Mouse (Mus musculus) G1E (cell line): ENCODE data around the gene Sytl3. TPM values are rescaled to one million over a fixed set of nuclear protein-coding genes. Genes with fewer than 3 reads are reported as not detected.

Experiments used
- ATAC-seq: 2 replicates; pipeline ENCODE4 v1.8.0; 2016; ENCODE audit warnings: mild to moderate bottlenecking; ENCODE audit not compliant: insufficient number of reproducible peaks, poor library complexity, low FRiP score, severe bottlenecking; ENCODE audit errors: extremely low read depth
- DNase-seq: peaks from one replicate; pipeline ENCODE4 v3.0.0; 2012; ENCODE audit warnings: low spot score
- H3K27me3 ChIP-seq: 2 replicates; pipeline ENCODE4 v1.6.1; 2012; ENCODE audit warnings: mild to moderate bottlenecking, low read length, inconsistent platforms; ENCODE audit not compliant: insufficient read depth
- H3K36me3 ChIP-seq: replicated peaks from 2 replicates; pipeline ENCODE3; 2012; ENCODE audit warnings: mild to moderate bottlenecking, inconsistent platforms
- H3K4me1 ChIP-seq: 2 replicates; pipeline ENCODE4 v1.6.1; 2012; ENCODE audit warnings: low read depth, low read length, inconsistent platforms, mixed read lengths; ENCODE audit not compliant: insufficient read depth
- H3K4me3 ChIP-seq: 2 replicates; pipeline ENCODE4 v1.5.1; 2012; ENCODE audit warnings: low read depth, mild to moderate bottlenecking, inconsistent platforms, low read length, moderate library complexity, mixed read lengths
- H3K9me3 ChIP-seq: replicated peaks from 2 replicates; pipeline ENCODE4 v1.6.1; 2012; ENCODE audit warnings: inconsistent platforms
- CTCF ChIP-seq: IDR thresholded peaks from 2 replicates; pipeline ENCODE4 v1.5.1; 2012; ENCODE audit warnings: low read depth, low read length, inconsistent platforms, mixed read lengths
- GATA1 ChIP-seq: IDR thresholded peaks from 2 replicates; pipeline ENCODE4 v1.6.1; 2012; ENCODE audit warnings: borderline replicate concordance, low read length, inconsistent platforms, mixed read lengths
- GATA2 ChIP-seq: IDR thresholded peaks from 2 replicates; pipeline ENCODE4 v1.6.1; 2012; ENCODE audit warnings: low read depth, low read length, inconsistent platforms, borderline replicate concordance
- POLR2AphosphoS5 ChIP-seq: IDR thresholded peaks from 2 replicates; pipeline ENCODE4 v1.6.1; 2012; ENCODE audit warnings: low read depth, low read length, inconsistent platforms; ENCODE audit not compliant: insufficient replicate concordance
- TAL1 ChIP-seq: conservative IDR thresholded peaks from 2 replicates; pipeline ENCODE4 v1.6.1; 2012; ENCODE audit warnings: low read depth, low read length, inconsistent platforms, mixed read lengths
- polyA plus RNA-seq: library from polyadenylated mRNA; stranded (reverse); fragments of >175 nt; gene quantifications from 2 replicates; pipeline ENCODE4 v1.2.3, GENCODE M21; 2012
- total RNA-seq, 2 experiments: library from RNA; stranded (forward) in 1 of 2; stranded (reverse) in 1 of 2; fragments of 200-1000 nt in 1 of 2; fragments of >200 nt in 1 of 2; fragmentation: Nextera tagmentation in 1 of 2; gene quantifications; 2 replicates each; pipeline ENCODE4 v1.2.3; 2014 to 2017

The Sytl3 gene
- total and polyA plus RNA-seq, 3 experiments, result 1.3 TPM; not detected in 2

GRCm38 (mm10) chr17:6733322-6733875 is 74.5 kb downstream of the Sytl3 start:
- peaks cover 11% of the 10 kb centered on the region; the same call in 1 of the 2 replicates for H3K27me3 ChIP-seq
- TF ChIP-seq GATA2 (no peak), CTCF (no peak), GATA1 (no peak), TAL1 (no peak), POLR2AphosphoS5 (no peak)
- peaks cover 19% of the 10 kb centered on the region for H3K4me1 ChIP-seq
- no peak for ATAC-seq
- H3K4me3 ChIP-seq, result no peak overlapping the region
- no peaks in the 10 kb centered on the region for H3K9me3 ChIP-seq
- H3K36me3 ChIP-seq, result peaks cover 24% of the 10 kb centered on the region
- DNase-seq, result no peak

GRCm38 (mm10) chr17:6734746-6735441 is 76.0 kb downstream of the Sytl3 start:
- ATAC-seq (no peak), DNase-seq (no peak)
- H3K4me1 ChIP-seq, result peaks cover 17% of the 10 kb centered on the region
- H3K9me3 ChIP-seq, result no peaks in the 10 kb centered on the region
- H3K27me3 ChIP-seq, result peaks cover 11% of the 10 kb centered on the region; the same call in 1 of the 2 replicates
- H3K4me3 ChIP-seq, result no peak overlapping the region
- H3K36me3 ChIP-seq, result peaks cover 39% of the 10 kb centered on the region
- TF ChIP-seq TAL1, result no peak
- no peak for TF ChIP-seq POLR2AphosphoS5
- no peak for TF ChIP-seq GATA1
- TF ChIP-seq GATA2, result no peak
- TF ChIP-seq CTCF, result no peak

GRCm38 (mm10) chr17:6736306-6737272 is 77.7 kb downstream of the Sytl3 start:
- Histone ChIP-seq H3K27me3 (peaks cover 9% of the 10 kb centered on the region; the same call in 1 of the 2 replicates), H3K4me1 (peaks cover 12% of the 10 kb centered on the region), H3K36me3 (peaks cover 55% of the 10 kb centered on the region), H3K9me3 (no peaks in the 10 kb centered on the region), H3K4me3 (no peak overlapping the region)
- TF ChIP-seq CTCF, result no peak
- no peak for TF ChIP-seq TAL1
- no peak for TF ChIP-seq GATA2
- TF ChIP-seq GATA1, result no peak
- TF ChIP-seq POLR2AphosphoS5, result no peak
- DNase-seq (no peak), ATAC-seq (no peak)

- H3K9me3 ChIP-seq, result no peaks in the 10 kb centered on the region
- H3K36me3 ChIP-seq, result peaks cover 64% of the 10 kb centered on the region
- H3K27me3 ChIP-seq, result peaks cover 8% of the 10 kb centered on the region; the same call in 1 of the 2 replicates
- no peak overlapping the region for H3K4me3 ChIP-seq
- H3K4me1 ChIP-seq, result peaks cover 15% of the 10 kb centered on the region
- no peak for DNase-seq
- no peak for TF ChIP-seq GATA2
- no peak for TF ChIP-seq TAL1
- TF ChIP-seq POLR2AphosphoS5, result no peak
- no peak for TF ChIP-seq CTCF
- TF ChIP-seq GATA1, result no peak
- no peak for ATAC-seq
These were observed 78.5 kb downstream of the Sytl3 start for GRCm38 (mm10) chr17:6737273-6737997.

GRCm38 (mm10) chr17:6738836-6739235 is 79.9 kb downstream of the Sytl3 start:
- 0 out of 2 replicates have a peak, but pooled peaks cover 4% of the 10 kb centered on the region for H3K27me3 ChIP-seq
- peaks cover 30% of the 10 kb centered on the region for H3K4me1 ChIP-seq
- DNase-seq (no peak), ATAC-seq (no peak)
- H3K4me3 ChIP-seq, result no peak overlapping the region
- H3K9me3 ChIP-seq, result no peaks in the 10 kb centered on the region
- H3K36me3 ChIP-seq, result peaks cover 78% of the 10 kb centered on the region
- TF ChIP-seq TAL1, result no peak
- TF ChIP-seq GATA1, result no peak
- TF ChIP-seq CTCF, result no peak
- TF ChIP-seq POLR2AphosphoS5, result no peak
- TF ChIP-seq GATA2, result no peak
